Mouse (Mus musculus) spleen, postnatal 14 days (tissue): Measurements from ENCODE around the gene Zmiz1.

ENCODE experiments used
- DNase-seq, 2 experiments: peaks; one replicate each; pipeline ENCODE4 v3.0.0; 2021 to 2022; ENCODE audit warnings: low spot score in 2 of 2

Gene Zmiz1

GRCm38 (mm10) chr14:25555848-25556247 is 96.9 kb downstream of the Zmiz1 start:
- no peak for DNase-seq

GRCm38 (mm10) chr14:25557014-25557413 is 98.0 kb downstream of the Zmiz1 start:
- no peak for DNase-seq

GRCm38 (mm10) chr14:25558479-25558878 is 99.5 kb downstream of the Zmiz1 start:
- DNase-seq: no peak

GRCm38 (mm10) chr14:25559907-25560306 is 100.9 kb downstream of the Zmiz1 start:
- no peak for DNase-seq

- no peak for DNase-seq
Measured at GRCm38 (mm10) chr14:25560841-25561240, 101.9 kb downstream of the Zmiz1 start.

GRCm38 (mm10) chr14:25561716-25562115 is 102.7 kb downstream of the Zmiz1 start:
- no peak for DNase-seq

- no peak for DNase-seq
Measured at GRCm38 (mm10) chr14:25562447-25562846, 103.5 kb downstream of the Zmiz1 start.

GRCm38 (mm10) chr14:25562909-25563308 is 103.9 kb downstream of the Zmiz1 start:
- no peak for DNase-seq

- no peak for DNase-seq
Measured at GRCm38 (mm10) chr14:25564577-25564976, 105.6 kb downstream of the Zmiz1 start.

- peak; percentile 65 to 80 for DNase-seq
Measured at GRCm38 (mm10) chr14:25565344-25566088, 106.5 kb downstream of the Zmiz1 start.

- peak; percentile 48 to 67 for DNase-seq
Measured at GRCm38 (mm10) chr14:25567245-25567644, 108.3 kb downstream of the Zmiz1 start.

GRCm38 (mm10) chr14:25567837-25568236 is 108.9 kb downstream of the Zmiz1 start:
- DNase-seq: no peak

- no peak for DNase-seq
Measured at GRCm38 (mm10) chr14:25574047-25574870, 115.3 kb downstream of the Zmiz1 start.

GRCm38 (mm10) chr14:25576642-25577041 is 117.7 kb downstream of the Zmiz1 start:
- no peak for DNase-seq

- DNase-seq: no peak
Measured at GRCm38 (mm10) chr14:25577431-25577830, 118.4 kb downstream of the Zmiz1 start.

- DNase-seq: no peak
Measured at GRCm38 (mm10) chr14:25579597-25579996, 120.6 kb downstream of the Zmiz1 start.

- no peak for DNase-seq
Measured at GRCm38 (mm10) chr14:25580397-25580796, 121.4 kb downstream of the Zmiz1 start.

GRCm38 (mm10) chr14:25582603-25583002 is 123.6 kb downstream of the Zmiz1 start:
- DNase-seq: no peak

- DNase-seq: no peak
Measured at GRCm38 (mm10) chr14:25583899-25584298, 124.9 kb downstream of the Zmiz1 start.

- DNase-seq: no peak
Measured at GRCm38 (mm10) chr14:25585545-25586301, 126.7 kb downstream of the Zmiz1 start.

- DNase-seq: no peak
Measured at GRCm38 (mm10) chr14:25586846-25587486, 128.0 kb downstream of the Zmiz1 start.
